Mouse (Mus musculus) thymus, postnatal 36 days (tissue): ENCODE results near the gene Arhgef33.
"Not testable (repeated sequence)": the region's sequence is repeated elsewhere in the genome, so short reads cannot be mapped to it uniquely, and the experiment has no call there.

Experiments used
- DNase-seq, 2 experiments: peaks; one replicate each; pipeline ENCODE4 v3.0.0; 2022; ENCODE audit warnings: mixed read lengths in 2 of 2

The Arhgef33 gene

DNA sequence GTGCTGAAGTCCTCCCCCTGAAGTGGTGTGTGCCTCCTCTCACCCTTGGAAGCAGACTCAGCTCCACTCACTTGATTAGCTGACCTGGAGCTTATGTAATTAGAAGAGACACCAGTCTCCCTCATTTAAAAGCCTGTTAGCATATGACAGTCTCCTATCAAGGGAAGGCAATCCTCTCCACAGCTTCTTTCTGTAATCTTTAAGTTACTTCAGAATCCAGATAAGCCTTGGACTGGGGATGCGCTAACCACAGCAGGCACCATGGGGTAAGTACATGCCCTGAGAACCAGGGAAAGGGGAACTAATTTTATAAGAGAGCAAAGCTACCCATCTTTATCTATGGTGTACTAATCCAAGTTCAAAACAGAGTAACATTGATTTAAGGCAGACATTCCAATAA lies at the start of gene Arhgef33:
Gene Arhgef33, plus strand, starts transcription at position 157 of the 400 bp plus-strand sequence.
- DNase-seq, result no peak

DNA sequence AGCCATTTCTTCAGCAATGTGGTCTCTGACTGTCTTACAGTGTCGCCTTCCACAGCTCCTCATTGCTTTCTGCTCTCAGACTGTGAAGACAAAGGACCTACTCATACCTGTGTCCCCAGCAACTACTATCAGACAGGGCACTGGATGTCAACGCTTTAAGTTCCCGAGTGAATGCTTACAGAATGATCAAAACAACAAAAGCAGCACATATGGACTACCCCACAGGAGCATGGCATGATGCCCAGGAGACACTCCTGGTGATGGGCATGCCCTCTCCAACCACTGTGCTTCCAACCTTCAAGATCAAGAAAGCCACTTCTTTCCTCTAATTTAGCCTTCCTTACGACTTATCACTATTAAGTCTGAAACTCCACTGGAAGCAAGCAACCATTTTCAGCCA lies 40.1 kb upstream of the Arhgef33 start:
- DNase-seq, result no peak

DNA sequence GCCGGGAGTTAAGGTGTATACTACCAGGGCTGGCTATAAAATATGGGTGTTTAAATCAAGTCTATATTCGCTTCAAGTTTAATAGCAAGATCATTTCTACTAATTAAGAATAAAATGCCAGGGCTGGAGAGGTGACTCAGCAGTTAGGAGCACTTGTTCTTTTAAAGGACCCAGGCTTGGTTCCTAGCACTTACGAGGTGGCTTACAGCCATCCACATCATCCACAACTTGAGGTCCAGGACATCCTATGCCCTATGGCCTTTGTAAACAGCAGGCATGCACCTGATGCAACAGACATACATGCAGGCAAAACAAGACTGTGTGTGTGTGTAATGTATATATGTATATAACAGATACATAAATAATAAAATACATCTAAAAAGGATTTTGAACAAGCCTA lies 39.1 kb upstream of the Arhgef33 start:
- DNase-seq, result no peak

DNA sequence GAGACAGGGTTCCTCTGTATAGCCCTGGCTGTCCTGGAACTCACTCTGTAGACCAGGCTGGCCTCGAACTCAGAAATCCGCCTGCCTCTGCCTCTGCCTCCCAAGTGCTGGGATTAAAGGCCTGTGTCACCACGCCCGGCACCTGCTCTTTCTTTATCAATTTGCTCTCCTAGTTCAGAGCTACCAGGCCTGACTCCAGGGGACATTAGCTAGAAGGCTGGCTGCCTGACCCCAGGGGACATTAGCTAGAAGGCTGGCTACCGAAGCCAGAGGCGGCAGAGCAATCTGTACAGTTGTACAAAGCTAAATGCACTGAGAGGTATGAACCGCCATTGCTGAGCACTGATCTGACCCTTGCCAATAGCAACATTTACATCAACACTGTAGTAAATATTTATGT lies 36.6 kb upstream of the Arhgef33 start:
- DNase-seq, result not testable (repeated sequence)

DNA sequence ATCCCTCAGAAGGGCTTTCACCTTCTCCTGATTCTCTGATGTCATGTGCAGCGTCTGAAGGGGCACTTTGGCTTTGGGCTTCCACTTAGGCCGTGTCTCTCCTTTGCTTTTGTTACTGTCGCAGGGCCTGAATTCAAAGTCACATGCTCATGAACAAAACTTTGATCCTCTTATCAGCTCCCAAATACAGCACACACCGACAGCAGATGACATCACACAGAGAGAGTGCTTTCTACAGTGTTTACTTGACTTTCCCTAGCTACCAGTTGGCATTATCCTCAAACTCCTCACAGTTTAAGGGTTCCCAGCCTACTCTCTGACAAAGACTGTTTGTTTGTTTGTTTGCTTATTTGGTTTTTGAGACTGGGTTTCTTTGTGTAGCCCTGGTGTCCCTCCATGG lies 29.0 kb upstream of the Arhgef33 start:
- no peak for DNase-seq

DNA sequence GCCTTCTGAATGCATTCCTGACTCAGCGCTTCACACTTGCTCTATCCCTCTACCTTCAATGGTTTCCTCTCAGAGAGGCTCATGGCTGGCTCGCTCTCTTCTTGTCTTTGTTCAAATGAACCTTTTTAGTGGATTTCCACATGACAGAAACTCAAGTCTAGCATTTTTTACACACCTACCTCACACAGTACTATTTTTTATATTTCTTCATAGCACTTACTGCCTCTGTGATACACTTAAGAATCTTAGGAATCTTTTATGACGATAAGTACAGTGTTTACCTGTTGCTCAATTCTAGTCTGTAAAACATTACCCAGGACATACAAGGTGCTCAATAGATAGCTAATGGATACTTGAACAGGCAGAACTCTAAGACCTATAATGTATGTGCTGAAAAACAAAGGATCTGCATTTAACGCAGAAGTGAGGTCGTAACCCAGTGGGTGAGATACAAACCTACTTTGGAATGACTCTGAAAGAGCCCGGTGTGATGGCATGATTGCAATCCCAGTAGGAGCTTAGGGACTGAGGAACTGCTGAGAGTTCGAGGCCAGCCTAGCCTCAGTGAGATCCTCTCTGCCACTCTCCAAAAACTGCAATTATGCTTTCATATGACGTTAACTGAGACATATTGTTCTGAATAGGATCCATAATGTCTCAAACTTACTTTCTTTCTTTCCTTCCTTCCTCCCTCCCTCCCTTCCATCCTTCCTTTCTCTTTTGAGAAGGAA lies 27.7 kb upstream of the Arhgef33 start:
- no peak for DNase-seq

DNA sequence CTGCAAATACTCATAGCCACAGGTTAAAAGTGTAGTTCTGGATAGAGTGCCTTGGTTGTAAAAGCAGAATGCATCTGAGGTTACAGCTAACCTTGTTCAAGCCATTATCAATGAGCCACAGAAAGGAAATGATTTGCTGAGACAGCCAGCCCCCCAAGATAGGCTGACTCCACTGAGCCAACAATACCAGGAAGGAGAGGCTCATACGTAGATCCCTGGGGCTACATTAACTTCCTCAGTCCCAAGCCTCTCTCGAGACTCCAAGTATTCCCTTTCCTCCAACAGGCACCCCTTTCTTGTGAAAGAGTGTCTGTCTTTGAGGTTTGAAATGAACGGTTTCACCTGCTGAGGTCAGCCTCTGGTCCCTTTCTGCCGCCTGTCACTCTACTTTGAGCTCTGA lies 22.8 kb upstream of the Arhgef33 start:
- no peak for DNase-seq

DNA sequence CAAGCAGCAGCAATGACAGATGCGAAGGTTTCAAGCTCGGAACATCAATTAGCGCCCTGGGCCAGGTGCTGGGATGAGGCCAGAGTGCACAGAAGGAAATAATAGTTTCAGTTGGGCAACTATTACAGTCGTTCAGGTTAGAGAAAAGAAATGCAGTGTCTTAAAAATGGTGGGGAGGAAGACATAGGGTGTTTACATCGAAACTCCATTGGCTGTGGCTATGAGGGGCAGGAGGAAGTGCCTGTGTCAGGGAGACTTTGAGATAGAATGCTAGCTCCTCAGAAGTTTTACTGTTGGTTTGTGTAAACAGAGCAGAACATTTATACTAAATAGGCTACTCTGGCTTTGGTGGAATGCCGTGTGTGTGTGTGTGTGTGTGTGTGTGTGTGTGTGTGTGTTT lies 19.2 kb upstream of the Arhgef33 start:
- DNase-seq, result no peak

DNA sequence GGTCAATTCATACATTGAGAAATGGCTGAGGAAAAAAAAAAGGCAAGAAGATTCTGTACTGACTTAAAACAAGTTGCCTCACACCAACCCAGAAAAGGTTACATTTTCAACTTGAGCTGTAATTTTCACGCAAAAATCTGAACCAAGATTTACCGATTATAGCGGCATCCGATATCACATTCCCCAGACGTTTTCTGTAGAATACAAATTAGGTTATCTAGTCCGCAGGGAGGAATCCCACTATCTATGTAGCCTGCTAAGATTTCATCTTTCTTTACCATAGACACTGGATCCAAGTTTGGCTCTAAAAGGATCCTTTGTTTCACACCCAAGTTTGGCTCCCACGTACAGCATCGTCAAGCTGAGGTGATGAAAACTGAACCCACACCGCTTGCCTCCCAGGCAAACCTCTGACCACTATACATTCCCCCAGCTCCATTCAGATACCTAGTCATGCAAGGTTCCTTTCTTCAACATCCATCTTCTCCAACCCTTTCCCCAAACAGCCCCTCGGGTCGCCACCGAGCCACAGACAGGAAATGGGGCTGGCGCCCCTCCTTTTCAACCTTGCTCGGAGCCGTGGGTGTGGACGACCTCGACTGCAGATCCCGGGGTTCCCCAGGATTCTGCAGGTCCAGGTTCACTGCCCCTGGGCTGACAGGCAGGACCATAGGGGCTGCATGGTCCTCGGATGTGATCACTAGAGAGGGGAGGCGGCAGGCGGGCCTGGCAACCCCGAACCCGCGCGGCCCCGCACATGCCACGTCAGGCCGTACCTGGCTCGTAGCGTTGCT lies 17.7 kb upstream of the Arhgef33 start:
- DNase-seq, result no peak

DNA sequence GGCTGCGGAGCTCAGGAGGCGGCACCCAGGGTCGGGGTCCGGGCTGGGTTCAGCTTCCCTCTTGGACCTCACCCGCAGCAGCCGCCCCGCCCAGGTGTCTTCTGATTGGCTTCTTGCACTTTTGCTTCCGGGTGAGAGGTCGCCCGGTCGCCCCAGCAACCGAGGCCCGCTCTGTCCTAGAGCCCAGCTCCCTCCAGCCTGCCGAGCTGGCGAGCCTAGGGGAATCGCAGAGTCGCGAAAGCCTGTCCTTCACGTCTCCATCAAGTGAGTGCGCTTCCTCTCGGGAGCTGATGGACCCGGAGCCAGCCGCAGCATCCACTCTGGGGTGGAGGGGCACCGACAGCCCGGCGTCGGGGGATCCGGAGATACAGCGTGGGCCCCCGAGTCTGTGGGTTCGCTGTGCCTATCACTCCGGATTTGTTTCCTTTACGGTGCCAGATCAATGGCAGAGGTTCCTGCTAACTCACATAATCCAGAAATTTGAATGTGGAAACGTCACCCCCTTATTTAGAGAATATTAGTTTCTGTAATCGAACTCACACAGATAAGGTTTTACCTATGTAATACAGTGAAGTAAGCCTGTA lies 17.0 kb upstream of the Arhgef33 start, which contains the start of the genes Morn2 and Dhx57:
Gene Morn2, plus strand, starts transcription at position 130 of the 584 bp plus-strand sequence.
Gene Dhx57, minus strand, starts transcription at position 403 of the 584 bp plus-strand sequence.
- peak; percentile 97 for DNase-seq

DNA sequence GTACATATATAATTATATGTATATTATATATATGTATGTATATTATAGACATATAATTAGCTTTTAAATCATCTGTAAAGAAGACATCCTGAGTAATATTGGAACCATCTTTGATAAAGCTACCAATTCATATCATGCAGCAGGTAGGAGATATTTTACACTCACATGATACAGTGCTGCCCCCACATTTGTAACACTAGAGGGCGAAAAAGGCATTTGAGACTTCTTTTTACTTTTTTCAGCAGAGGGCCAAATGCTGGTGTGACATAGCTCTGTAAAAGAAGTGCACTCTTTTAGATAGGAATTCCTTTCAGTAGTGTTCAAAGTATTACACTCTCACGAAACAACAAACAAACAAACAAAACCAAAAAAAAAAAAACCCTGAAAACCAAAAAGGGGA lies 16.1 kb upstream of the Arhgef33 start:
- DNase-seq, result peak in 1 of 2 experiments; percentile 16

DNA sequence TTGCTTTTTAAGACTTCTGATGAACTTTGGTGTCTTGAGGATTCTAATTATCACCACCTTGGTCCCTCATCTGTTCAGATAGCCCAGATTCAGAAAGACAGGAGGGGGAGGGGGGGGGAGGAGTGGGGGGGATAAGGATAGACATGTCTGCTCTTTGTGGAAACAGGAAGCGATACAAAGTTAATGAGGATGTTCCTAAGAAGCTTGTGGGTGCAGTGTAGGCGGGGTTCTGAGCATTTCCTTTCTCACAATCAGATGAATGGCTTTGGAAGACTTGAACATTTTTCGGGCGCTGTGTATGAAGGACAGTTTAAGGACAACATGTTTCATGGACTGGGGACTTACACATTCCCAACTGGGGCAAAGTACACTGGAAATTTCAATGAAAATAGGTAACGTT lies 11.9 kb upstream of the Arhgef33 start:
- DNase-seq, result no peak

DNA sequence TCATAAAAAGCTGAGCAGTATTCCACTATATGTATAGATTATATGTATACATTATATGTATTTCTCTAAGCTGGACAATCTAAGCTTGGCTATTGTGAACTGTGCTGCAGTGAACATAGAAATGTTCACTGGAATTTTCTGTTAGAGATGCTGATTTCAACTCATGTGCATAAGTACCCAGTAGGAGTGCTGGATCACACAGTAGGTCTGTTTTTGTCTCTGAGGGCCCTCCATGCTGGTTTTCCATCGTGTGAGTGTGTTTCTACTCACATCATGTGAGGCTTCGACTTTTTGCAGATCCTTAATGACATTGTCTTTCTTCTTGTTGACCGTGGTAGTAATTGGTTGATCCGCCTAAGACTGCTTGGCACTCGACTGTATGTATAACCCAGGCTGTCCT lies 8.4 kb upstream of the Arhgef33 start:
- no peak for DNase-seq

DNA sequence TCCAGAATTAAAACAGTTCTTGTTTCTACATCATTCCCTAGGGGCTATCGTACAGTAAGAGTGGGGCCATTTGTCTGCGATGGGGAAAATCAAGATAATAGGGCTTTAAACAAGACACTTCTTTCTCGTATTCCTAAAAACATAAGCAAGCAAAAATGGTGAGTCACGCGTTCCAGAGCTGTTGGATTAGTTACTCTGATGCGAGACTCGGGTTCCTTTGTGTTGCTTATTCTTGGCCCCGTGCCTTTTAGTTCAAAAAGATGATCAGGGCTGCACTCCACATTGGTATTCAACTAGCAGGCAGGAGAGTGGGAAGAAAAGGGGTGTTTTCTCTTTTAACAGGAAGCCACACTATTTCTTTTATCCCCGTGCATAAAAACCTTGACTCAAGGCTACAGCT lies 4.6 kb downstream of the Arhgef33 start:
- no peak for DNase-seq

DNA sequence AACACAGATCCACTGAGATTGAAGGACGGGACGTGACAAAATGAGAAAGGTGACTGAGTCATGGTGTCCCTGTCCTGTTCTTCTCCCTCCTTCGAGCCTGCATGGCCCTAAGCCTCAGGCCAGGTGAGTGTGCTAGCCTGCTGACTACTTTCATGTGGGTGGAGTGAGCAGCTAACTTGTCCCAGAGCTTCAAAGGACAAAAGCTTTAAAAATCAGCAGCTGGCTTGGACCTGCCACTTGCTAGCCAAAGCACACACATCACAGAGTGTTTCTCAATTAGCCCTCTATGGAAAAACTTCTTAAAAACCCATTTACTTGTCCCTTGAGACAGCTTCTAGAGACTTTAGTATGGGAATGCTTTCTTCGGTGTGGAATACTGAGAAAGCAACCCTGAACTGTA lies 5.2 kb downstream of the Arhgef33 start:
- DNase-seq, result no peak

DNA sequence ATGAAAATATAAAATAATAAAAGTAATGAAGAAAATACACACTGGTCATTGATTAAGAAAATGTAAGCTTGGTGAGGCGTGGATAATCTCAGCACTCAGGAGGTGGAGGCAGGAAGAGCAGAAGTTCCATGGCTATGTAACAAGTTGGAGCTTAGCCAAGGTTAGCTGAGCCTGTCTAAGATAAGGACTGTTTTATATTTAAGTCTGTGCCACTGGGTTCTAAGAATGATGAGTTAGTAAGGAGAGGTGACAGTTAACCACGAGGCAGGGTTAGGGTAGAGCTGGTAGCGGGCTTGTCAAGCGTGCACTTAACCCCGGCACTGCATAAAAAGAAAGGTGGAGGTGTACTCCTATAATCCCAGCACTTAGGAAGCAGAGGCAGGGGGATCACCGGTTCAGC lies 15.0 kb downstream of the Arhgef33 start:
- DNase-seq, result no peak

DNA sequence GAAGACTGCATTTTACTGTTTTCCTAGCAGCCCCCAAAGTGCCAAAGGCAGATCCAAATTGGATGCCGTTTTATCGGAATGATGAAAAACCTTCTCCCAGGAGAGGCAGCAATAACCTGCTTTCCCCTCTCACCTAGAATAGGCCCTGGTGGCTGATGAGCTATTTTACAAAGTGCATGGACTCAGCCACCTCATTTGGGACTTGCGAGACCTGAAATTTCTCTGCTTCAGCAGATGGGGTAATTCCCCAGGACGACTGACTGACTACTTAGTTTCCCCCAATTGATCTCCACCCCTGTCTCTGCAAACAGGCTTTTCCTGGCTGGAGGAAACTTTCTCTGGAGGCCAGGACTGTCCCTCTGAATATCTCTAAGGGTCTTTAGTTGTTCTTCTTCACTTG lies 15.8 kb downstream of the Arhgef33 start:
- no peak for DNase-seq

DNA sequence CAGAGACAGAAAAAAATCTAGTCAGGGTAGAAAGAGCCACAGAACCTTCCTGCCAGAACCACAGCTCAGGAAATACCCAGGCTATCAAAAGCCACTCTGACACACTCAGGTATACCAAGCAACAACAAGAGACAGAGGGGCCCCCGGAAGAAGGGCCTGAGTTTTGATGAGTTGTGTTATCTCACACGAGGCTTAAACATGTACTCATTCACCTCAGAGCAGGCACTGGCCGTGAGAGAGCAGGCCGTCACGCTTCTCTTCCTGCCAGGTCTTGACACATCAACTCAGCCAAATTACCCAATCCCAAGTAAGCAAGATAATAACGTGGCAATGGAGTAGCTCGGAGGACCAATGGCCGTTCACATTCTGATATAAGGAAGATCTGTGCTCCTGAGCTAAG lies 16.5 kb downstream of the Arhgef33 start:
- DNase-seq, result peak; percentile 13 to 15

DNA sequence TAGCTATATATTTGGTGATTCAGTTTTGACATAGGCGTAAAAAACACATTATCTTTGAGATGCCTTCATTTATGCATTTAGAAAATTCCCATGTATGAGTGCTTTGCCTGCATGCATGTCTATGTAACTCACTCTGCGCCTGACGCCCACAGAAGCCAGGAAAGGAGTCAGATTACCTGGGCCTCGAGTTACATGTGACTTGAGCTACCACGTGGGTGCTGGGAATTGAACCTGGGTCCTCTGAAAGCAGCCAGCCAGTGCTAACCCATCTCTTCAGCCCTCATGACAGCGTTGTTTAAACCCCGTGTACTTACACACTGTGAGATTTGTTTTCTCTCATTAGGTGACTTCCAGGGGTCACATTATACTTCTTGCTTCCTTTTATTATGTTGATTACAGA lies 17.3 kb downstream of the Arhgef33 start:
- DNase-seq, result no peak

DNA sequence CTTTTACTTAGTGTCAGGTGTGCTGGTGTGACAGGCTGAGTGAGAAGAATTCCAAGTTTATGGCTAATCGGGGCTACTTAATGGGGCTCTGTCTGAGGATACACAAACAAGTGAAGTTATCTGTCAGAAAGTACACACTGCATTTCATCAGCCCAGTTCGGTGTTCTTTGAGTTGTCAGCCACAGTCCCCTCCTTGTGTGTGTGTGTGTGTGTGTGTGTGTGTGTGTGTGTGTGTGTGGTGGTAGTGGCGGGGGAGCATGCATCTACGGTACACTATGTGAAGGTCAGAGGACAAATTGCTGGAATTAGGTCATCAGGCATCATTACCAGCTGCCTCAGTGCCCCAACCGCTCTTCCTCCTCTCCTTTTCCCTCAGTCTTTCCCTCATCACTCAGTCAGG lies 18.2 kb downstream of the Arhgef33 start:
- no peak for DNase-seq

DNA sequence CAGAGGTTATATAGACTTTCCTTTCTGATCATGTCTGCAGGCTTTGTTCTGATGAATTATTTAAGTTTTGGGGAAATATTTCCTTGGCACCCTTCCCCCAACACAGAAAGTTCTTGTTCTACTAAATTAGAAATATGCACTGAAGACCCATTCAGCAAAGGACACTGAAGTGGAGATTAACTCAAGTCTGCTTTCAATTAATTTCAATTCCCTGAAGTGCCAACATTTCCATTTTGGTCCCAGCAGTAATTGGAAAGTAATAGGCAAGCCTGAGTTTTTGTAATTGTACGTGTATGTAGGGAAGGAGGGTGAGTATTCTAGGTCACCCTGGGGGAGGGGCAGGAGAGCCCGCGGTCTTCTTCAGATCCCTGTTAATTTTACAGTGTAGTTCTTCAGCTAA lies 19.2 kb downstream of the Arhgef33 start:
- DNase-seq, result no peak

DNA sequence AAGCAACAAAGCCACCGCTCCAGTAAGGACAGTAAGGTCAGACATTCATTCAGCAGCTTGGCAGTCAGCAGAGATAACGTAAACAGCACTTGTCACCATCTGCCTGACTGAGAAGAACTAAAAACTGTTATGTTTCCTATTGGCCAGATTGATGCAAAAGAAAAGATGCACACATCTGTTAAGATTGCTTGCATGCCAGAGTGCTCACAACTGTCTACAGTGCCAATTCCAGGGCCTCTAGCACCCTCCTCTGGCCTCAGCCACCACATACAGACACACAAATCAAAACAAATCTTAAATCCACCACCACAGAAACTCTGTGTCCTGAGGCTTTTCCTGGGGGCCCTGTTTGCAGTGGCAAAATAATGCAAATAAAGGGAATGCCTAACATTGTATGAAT lies 25.2 kb downstream of the Arhgef33 start:
- no peak for DNase-seq

DNA sequence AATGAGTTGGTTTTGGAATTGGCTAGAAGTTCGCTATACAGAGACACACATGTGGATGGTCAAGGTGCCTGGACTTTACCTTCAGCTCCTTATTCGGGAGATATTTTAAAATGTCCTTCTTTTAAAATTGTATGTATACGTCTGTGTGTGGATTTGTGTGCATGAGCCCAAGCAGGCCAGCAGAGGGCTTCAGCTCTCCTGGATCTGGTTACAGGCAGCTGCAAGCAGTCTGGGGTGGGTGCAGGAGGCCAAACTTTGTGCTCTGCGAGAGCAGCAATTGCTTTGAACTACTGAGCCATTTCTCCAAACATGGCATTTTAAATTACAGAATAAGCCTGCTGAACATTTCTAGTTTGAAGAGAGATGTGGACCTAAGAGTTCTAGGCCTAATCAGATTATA lies 38.1 kb downstream of the Arhgef33 start:
- DNase-seq, result peak in 1 of 2 experiments; percentile 14

DNA sequence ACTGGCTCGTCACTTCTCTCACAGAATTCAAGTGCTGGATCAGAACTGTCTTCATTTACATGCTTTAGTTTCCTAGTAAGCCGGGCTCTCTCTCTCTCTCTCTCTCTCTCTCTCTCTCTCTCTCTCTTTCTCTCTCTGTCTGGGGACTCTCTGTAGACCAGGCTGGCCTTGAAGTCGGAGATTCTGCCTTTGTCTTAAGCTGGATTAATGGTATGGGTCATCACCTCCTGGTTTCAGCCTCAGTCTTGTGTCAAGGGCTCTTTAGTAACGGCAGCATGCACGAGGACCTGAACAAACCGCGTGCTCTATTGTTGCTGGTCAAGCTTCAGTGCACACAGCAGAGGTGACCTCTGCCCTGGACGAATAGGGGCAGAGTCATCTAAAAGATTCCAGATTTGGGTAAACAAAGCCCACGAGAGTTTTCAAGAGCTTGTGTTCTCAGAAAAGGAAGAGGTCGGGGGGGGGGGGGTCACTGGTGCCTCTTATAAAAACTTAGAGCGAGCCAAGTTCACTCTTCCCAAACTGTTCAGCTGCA lies 39.5 kb downstream of the Arhgef33 start:
- no peak for DNase-seq
